Mouse (Mus musculus): Measurements from ENCODE around the gene Rasal1. TPM values are rescaled to one million over a fixed set of nuclear protein-coding genes. Genes with fewer than 3 reads are reported as not detected.

The Rasal1 gene
- polyA plus RNA-seq, 1 experiment from 2014 or later: 0.20 TPM

- Histone ChIP-seq H3K4me2 (no peak overlapping the region), H3K27me3 (peaks cover 9% of the 10 kb centered on the region; the same call in 1 of the 2 replicates), H3K9me3 (no peaks in the 10 kb centered on the region), H3K9ac (no peak overlapping the region), H3K4me3 (replicated peaks) (no peak overlapping the region), H3K27ac (no peak overlapping the region), H3K36me3 (replicated peaks) (no peaks in the 10 kb centered on the region), H3K4me1 (peaks cover 4% of the 10 kb centered on the region; the same call in 1 of the 2 replicates)
- no peak for ATAC-seq (ENCODE audit: low FRiP score)
- WGBS: 61% methylated on average over 7 of the region's 7 CpGs
Observed at GRCm38 (mm10) chr5:120721005-120721404, 72.4 kb downstream of the Rasal1 start.

DNA sequence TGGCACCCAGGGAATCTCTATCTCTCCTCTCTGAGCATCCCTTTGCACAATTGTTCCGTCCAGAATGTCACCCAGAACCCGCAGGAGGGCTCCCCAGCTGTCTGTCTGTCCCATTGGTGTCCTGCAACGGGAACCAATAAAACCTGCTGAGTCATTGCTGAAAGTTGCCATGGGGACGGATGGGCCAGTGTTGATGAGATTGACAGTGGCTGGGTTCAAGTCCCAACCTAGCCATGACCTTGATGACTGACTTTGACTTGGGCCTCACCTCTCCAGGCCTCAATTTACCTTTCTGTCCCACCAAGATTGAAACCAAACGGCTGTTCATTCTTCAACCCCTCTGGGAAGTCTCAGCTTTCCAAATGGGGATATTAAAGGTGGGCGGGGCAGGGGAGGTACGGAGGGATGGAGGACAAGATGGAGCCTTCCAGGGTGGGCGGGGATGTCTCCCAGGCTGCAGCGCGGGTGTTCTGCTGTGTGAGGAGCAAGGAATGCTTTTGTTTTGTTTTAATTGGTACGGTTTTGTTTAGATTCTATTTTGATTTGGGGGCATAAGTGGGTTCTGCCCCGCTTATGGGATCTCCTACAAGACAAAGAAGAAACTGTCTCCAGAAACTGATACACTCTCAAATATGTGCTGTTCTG lies 77.3 kb downstream of the Rasal1 start:
- Histone ChIP-seq H3K9me3 (no peaks in the 10 kb centered on the region), H3K4me3 (replicated peaks) (no peak overlapping the region), H3K27me3 (0 out of 2 replicates have a peak, but pooled peaks cover 8% of the 10 kb centered on the region), H3K36me3 (replicated peaks) (no peaks in the 10 kb centered on the region), H3K4me2 (no peak overlapping the region), H3K27ac (no peak overlapping the region), H3K9ac (no peak overlapping the region), H3K4me1 (no peaks in the 10 kb centered on the region)
- no peak for ATAC-seq (ENCODE audit: low FRiP score)
- WGBS: 64% methylated on average over 12 of the region's 12 CpGs

Other genes starting within 250 kb of the Rasal1 start
- gene Lhx5, start 217.1 kb upstream of the Rasal1 start, polyA plus RNA-seq (2016; fragmentation: Nextera tagmentation; extraction: Ambion mirVana): 23.8 and 26.6 TPM in 2 replicates
- 4.5 and 5.1 TPM in 2 replicates for gene Sdsl, start 176.0 kb upstream of the Rasal1 start, polyA plus RNA-seq (2016; fragmentation: Nextera tagmentation; extraction: Ambion mirVana)
- gene Sds, start 172.3 kb upstream of the Rasal1 start, polyA plus RNA-seq (2016; fragmentation: Nextera tagmentation; extraction: Ambion mirVana): not detected in 2 replicates
- 25.9 and 26.6 TPM in 2 replicates for gene Plbd2, start 145.2 kb upstream of the Rasal1 start, polyA plus RNA-seq (2016; fragmentation: Nextera tagmentation; extraction: Ambion mirVana)
- 2.3 and 2.8 TPM in 2 replicates for gene Slc8b1, start 137.6 kb upstream of the Rasal1 start, polyA plus RNA-seq (2016; fragmentation: Nextera tagmentation; extraction: Ambion mirVana)
- 11.8 and 15.1 TPM in 2 replicates for gene Tpcn1, start 60.1 kb upstream of the Rasal1 start, polyA plus RNA-seq (2016; fragmentation: Nextera tagmentation; extraction: Ambion mirVana)
- gene Iqcd, start 59.8 kb upstream of the Rasal1 start, polyA plus RNA-seq (2016; fragmentation: Nextera tagmentation; extraction: Ambion mirVana): 1.3 and 1.4 TPM in 2 replicates
- 13.6 and 16.6 TPM in 2 replicates for gene Rita1, start 36.2 kb upstream of the Rasal1 start, polyA plus RNA-seq (2016; fragmentation: Nextera tagmentation; extraction: Ambion mirVana)
- gene Ddx54, start 36.1 kb upstream of the Rasal1 start, polyA plus RNA-seq (2016; fragmentation: Nextera tagmentation; extraction: Ambion mirVana): 50.7 and 52.6 TPM in 2 replicates
- gene Cfap73, start 14.6 kb upstream of the Rasal1 start, polyA plus RNA-seq (2016; fragmentation: Nextera tagmentation; extraction: Ambion mirVana): 0.28 TPM in 1 of 2 replicates, not detected in the other
- 17.1 and 18.1 TPM in 2 replicates for gene Dtx1, start 63.1 kb downstream of the Rasal1 start, polyA plus RNA-seq (2016; fragmentation: Nextera tagmentation; extraction: Ambion mirVana)
- 0.10 and 0.17 TPM in 2 replicates for gene Oas2, start 101.0 kb downstream of the Rasal1 start, polyA plus RNA-seq (2016; fragmentation: Nextera tagmentation; extraction: Ambion mirVana)
- 0.09 and 0.12 TPM in 2 replicates for gene Oas3, start 128.8 kb downstream of the Rasal1 start, polyA plus RNA-seq (2016; fragmentation: Nextera tagmentation; extraction: Ambion mirVana)
- gene Oas1e, start 146.7 kb downstream of the Rasal1 start, polyA plus RNA-seq (2016; fragmentation: Nextera tagmentation; extraction: Ambion mirVana): 0.10 TPM in 1 of 2 replicates, not detected in the other
- 0.49 and 0.51 TPM in 2 replicates for gene Oas1c, start 163.7 kb downstream of the Rasal1 start, polyA plus RNA-seq (2016; fragmentation: Nextera tagmentation; extraction: Ambion mirVana)
- not detected in 2 replicates for gene Oas1f, start 198.6 kb downstream of the Rasal1 start, polyA plus RNA-seq (2016; fragmentation: Nextera tagmentation; extraction: Ambion mirVana)
- not detected in 2 replicates for gene Oas1h, start 212.6 kb downstream of the Rasal1 start, polyA plus RNA-seq (2016; fragmentation: Nextera tagmentation; extraction: Ambion mirVana)
- not detected in 2 replicates for gene Oas1g, start 238.8 kb downstream of the Rasal1 start, polyA plus RNA-seq (2016; fragmentation: Nextera tagmentation; extraction: Ambion mirVana)